Mouse (Mus musculus): ENCODE results near the gene Thpo.

The Thpo gene

DNA sequence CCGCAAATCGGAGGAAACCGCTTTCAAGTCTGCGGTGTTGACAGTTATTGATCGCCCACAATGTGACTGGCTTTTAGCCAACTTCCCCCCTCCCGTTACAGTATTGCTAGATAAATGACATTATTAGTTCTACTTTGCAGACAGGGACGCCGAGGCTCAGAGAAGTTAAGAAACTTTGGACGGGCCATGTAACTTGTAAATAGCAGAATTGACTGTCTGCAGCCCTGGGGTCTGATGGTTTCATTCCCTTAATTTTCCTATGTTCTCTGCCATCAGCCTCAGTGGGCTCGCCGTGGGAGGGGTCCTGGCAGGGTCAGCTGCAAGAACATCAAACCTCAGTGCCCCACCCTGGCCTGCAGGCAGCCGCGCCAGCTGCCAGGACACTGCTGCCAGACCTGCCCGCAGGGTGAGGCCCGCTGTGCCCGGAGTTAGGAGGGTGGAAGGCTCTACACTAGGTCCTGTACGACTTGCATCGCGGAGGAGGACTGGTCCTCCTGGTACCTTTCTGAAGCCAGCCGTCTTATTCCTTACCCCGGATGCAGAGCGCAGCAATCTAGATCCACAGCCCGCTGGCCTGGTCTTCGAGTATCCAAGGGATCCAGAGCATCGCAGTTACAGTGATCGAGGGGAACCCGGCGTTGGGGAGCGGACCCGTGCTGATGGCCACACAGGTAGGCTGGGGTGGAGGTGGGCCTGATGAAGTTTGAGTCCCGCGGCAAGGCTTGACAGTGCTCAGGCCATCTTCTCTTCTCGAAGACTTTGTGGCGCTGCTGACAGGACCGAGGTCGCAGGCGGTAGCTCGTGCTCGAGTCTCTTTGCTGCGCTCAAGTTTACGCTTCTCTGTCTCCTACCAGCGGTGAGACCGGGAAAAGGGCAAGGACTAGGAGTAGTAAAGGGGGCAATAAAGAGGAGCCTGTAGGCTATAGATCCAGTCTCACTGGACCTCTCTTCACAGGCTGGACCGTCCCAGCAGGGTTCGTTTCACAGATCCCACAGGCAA is at the start of gene Thpo:
Gene Thpo, minus strand, starts transcription at position 781 of the 1,000 bp plus-strand sequence.
- 14% methylated on average over 45 of the region's 45 CpGs for WGBS

DNA sequence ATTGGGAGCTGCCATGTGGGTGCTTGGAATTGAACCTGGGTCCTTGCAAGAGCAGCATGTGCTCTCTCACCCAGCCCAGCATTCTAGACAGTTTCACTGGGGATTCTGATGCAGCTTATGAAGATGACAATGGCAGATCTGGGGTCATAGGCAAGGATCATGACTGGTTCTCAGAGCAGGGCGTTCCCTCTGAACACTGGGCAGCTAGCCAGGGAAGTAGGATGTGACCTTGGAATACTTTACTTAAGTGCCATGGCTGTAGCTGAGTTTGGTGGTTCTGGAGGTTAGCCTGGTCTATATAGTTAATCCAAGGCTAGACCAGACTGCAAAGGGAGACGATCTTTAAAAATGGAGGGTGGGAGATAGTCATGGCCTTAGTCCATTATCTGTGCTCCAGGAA is 49.6 kb upstream of the Thpo start:
- 85% methylated on average over 2 of the region's 2 CpGs for WGBS

DNA sequence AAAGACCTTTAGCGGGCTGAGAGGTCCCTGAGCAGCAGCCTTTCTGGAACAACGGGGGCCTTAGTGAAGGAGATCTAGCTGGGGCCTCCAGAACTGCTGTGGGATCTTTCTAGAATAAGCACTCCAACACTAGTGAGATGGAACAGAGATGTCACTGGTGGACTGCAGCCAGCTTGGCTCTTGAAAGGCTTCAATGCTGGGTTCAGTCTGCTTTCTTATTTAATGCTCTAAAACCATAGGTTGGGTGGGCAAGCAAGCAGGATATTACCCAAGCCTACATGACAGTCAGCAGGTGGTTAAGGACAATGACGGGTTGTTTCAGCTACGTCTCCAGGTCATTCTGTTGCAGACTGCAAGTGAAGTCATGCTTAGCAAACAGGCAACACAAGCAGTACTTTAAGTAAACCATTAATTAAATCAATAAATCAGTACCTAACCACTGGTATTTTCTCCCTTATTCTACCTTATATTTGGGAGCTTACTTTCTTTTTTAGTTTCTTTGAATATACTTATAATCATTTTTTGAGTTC is 46.9 kb upstream of the Thpo start:
- 79% methylated on average over 4 of the region's 4 CpGs for WGBS

DNA sequence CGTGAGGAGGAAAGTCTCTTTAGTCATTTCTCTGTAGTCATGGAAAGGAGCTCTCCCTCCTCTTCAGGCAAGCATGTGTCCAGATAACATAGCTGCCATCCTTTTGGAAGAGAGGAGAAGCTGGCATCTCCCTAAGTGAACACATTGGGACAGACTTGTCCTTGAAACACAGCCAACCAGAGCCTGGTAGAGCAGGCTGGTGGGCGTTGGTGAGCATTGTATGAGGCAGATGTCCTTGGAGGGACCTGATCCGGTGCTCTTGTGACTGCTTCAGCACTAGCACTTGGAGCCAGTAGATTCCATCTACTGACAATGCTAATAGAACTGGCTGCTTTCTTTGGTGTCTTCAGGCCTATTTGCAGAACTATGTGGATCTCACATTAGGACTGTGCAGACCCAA is 45.5 kb upstream of the Thpo start:
- whole genome bisulfite sequencing: 51% methylated on average over 3 of the region's 3 CpGs

DNA sequence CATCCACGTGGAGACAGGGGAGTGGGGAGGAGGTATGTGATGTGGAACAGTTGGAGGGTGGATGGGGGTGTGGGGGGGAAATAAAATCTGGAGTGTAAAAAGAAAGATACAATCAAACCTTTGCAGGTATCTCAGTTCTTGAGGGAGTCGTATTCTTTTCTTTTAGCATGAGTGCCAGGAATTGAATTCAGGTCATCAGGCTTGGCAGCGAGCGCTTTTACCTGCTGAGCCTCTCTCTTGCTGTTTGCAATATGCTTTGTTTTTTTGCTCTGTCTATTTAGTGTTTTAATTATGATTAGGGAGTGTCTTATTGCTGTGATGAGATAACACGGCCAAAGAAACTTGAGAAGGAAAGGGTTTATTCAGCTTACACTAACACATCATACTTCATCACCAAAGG is 40.7 kb upstream of the Thpo start:
- 78% methylated on average over 5 of the region's 5 CpGs for WGBS

DNA sequence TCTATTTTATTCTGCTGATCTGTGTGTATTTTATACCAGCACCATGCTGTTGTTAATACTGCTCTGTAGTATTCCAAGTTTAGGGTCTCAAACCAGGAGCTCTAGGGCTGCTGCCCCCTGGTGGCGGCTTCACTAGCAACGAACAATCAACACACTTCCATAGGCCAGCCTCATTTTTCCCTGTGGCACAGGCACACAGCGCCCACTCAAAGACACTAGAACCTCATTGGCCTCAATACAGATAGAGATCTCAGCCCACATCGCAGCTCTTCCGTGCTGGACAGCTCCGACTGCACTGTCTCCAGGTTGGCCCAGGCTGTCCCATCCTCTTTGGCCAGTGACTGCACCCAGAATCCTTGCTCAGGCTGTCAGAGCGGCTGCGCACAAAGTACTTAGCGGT is 30.9 kb upstream of the Thpo start:
- 59% methylated on average over 9 of the region's 9 CpGs for WGBS

DNA sequence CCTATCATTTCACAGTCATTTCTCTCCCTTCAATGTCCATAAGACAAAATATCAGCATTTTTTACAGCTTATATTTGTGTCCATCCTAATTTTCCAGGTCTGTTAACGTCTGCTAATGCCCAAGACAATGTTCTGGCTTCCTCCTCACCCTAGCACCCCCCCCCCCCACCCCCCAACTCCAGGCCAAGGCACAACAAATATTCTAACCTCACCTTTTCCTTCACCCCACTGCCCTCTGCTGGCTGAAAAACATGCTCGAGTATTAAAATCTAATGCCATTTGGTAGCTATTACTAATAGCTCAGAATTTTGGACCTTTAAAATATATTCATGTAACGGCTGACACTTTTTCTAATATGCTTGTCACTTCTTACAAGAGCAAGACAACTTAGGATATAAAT is 27.4 kb upstream of the Thpo start:
- 16% methylated on average over 3 of the region's 3 CpGs for WGBS

DNA sequence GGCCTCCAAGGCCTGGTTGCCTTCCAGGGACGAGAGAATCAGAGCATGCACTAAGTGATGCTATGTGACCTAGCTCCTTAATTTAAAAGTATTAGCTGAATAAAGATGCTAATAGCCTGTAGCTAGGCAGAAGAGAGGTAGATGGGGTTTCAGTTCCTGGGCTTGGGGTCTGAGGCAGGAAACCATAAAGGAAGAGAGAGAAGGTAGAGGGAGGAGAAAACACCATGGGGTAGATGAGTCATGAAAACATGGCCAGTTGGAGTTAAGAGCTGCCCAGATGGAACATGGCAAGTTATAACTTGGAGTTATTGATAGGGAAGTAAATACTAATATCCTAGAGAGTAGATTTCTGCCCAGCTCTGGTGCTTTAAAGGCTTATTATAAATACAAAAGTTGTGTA is 23.1 kb upstream of the Thpo start:
- WGBS: 85% methylated on average over 1 of the region's 1 CpGs

DNA sequence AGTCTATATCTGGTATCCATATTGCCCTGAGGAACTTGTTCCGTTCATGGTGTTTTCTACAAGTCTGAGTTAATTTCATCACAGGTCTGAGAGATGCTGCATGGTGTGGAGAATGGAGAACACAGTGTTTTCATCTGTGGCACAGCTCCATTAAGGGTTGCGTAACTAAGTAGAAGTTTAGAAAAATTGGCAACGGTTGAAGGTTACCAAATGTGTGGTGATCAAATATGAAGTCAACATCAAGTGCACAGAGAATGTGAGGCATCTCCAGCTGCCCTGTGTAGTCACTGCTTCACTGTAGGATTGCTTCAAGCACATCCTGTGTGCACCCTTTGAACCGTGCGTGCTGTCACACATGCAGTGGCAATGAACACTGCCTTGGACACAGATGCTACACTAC is 21.7 kb upstream of the Thpo start:
- WGBS: 91% methylated on average over 5 of the region's 5 CpGs

DNA sequence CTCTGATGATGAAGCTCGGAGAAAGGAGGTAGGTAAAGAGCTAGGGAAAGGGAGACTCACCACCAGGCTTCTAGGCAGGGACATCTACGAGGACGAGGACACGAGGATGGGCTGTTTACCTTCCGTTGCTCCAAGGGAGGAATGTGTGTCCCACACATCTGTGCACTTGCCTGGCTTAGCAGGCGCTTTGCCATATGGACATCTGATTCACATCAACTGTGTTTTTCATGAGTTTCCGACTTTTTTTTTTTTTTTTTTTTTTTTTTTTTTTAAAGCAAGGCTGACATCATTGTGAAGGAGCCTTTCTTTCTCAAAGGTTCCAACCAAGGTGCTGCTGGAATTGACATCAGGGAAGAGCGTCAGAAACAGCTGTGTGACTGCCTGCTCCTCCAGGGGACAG is 16.2 kb upstream of the Thpo start:
- 44% methylated on average over 8 of the region's 8 CpGs for WGBS

DNA sequence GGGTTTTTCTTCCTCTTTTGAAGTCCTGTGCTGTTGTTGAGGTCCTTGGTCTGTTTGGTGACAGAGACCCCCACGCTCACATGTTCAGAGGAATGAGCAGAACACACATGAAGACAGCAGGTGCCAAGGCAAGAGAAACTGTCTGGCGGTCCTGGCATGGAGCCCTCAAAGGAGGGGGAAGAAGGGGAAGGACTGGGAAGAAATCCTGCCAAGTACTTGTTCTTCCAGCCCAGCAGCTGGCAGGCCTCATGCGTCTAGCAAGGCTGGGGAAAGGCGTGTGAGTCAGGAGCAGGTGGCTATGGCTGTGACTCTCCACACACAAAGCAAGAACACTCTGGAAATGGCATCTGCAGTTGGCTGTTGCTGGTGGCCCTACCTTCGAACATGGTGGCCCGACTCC is 12.3 kb upstream of the Thpo start:
- WGBS: 27% methylated on average over 6 of the region's 6 CpGs

DNA sequence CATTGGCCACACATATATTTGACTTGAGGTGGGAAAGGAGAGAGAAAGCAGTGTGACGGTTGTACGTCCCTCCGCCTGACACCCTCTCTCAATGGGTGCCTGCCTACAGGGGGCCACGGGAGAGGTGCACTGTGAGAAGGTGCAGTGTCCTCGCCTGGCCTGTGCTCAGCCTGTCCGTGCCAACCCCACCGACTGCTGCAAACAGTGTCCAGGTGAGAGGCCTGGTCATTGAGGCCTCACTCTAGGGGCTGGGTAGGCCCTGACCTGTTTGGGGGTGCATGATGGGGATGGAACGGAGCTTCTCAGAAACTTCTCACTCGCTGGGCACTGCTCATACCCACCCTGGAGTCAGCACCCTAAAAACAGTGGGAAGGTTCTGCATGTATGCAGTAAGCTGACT is 5.5 kb upstream of the Thpo start:
- 96% methylated on average over 9 of the region's 9 CpGs for WGBS

DNA sequence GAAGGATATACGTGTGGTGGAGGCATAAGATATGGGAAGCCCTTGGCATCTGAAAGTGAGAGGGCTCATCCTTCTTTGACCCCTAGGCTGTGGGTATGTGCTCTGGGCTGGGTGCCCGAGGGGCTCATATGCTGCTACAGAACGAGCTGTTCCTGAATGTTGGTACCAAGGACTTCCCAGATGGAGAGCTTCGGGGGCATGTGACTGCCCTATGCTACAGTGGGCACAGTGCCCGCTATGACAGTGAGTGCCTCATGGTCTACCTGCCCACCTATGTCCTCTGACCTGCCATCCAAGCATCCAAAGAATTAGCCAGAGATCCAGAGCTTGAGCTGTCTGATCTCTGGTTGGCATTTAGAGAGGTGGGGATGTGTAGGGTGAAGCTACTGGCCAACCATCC is 2.5 kb upstream of the Thpo start:
- 86% methylated on average over 5 of the region's 5 CpGs for whole genome bisulfite sequencing

DNA sequence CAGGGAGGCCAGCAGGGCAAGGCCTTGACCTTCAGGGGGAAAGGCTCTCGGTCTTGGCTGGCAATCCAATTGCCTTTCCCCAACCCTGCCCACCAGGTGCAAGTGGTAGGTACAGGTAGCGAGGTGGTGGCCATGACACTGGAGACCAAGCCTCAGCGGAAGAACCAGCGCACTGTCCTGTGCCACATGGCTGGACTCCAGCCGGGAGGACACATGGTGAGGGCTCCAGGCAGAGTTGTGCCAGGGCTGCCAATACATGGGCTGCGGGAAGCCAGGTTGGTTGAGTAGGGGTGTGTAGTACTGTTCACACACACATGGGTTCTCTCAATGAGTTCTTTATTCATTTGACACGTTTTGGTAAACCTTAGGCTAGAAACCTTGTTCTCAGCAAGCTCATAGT is 1.9 kb upstream of the Thpo start:
- 91% methylated on average over 7 of the region's 7 CpGs for WGBS

DNA sequence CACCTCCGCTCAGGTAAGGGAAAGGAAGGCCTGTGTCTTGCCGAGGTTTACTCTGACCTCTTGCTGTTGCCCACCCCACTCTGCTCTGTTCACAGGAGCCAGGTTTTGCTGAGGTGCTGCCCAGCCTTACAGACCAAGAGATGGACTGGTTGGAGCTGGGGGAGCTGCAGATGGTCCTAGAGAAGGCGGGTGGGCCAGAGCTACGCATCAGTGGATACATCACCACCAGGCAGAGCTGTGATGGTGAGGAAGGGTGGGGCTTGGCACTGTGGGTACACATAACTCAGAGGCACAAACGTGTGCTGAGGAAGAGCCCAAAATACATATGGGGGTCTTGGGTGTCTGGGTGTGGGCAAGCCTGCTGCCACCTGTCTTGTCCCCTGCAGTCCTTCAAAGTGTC is 1.3 kb upstream of the Thpo start:
- 81% methylated on average over 5 of the region's 5 CpGs for WGBS

DNA sequence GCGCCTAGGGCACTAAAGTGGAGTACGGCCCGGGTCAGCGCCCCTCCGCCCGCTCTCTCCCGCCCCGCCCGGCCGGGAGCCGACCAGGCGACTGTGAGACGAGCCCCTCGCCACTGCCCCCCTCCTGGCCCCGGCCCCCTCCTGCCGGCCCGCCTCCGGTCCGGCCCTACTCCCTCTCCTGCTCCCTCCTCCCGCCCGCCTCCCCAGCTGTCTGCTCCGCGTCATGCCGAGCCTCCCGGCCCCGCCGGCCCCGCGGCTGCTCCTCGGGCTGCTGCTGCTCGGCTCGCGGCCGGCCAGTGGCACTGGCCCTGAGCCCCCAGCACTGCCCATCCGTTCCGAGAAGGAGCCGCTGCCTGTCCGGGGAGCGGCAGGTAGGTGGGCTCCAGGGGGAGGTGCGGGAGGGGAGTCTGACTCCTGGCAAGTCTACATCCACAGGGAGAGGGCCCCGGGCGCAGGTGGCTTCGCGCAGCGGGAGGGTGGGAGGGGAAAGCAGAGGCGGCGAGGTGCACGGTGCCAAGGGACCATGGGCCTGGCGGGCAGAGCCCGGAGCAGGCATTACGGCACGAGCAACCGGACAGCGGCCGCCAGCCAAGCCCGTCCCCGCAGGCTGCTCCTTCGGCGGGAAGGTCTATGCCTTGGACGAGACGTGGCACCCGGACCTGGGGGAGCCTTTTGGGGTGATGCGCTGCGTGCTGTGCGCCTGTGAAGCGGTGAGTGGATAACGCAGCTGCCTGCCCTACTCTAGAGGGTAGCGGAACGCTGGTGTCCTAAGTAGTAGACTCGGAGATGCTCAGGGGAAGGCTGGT is 1.2 kb downstream of the Thpo start, which contains the start of gene Chrd:
Gene Chrd, plus strand, starts transcription at position 203 of the 806 bp plus-strand sequence.
- under 1% methylated on average over 62 of the region's 70 CpGs for WGBS

DNA sequence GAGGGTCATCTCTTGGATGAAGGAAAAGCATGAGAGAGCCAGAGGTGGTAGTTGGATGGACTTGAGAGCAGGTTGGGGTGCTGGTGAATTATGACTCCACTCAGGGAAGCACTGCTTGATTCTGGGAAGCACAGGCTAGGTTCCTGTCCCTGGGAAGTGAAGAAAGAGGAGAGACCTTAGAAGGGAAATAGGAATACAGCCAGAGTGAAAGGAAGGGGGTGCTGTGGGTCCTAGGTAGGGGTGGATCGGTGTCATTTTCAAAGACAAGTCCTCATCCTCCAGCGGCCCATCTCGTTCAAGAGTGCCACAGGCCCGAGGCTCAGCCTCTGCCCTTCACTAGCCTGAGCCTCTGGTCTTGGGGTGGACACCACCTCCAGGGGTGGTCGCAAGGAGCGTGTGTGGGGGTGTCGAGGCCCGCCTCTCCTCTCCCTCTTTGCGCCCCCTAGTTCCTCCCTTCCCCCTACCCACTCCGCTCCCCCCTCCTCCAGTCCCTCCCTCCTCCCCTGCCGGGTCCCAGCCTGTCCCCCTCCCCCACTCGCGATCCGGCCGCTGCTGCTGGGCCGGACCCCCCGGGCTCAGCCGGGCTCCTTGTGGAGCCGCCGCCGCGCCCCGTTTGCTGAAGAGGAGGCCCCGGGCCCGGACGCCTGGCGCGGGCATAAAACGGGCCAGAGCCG is 1.9 kb downstream of the Thpo start:
- 1% methylated on average over 28 of the region's 30 CpGs for WGBS

DNA sequence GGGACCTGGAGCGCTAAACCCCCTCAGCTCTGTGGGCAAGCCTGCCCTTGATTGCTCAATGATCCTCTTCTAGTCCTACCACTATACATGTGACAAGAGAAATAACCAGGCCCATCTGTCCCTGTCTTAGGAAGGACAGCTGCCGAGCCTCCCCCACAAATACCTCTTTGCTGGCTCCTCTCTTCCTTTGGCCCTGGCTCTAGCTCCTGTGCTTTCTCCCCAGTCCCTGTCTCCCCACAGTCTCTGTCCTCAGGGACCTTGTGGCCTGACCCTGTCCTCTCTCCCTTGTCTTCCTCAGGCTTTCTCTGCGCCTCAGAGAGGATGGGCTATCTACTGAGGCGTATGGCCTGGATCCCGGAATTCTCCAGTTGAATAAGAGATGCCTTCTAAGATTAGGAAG is 2.6 kb downstream of the Thpo start:
- WGBS: 53% methylated on average over 5 of the region's 5 CpGs

DNA sequence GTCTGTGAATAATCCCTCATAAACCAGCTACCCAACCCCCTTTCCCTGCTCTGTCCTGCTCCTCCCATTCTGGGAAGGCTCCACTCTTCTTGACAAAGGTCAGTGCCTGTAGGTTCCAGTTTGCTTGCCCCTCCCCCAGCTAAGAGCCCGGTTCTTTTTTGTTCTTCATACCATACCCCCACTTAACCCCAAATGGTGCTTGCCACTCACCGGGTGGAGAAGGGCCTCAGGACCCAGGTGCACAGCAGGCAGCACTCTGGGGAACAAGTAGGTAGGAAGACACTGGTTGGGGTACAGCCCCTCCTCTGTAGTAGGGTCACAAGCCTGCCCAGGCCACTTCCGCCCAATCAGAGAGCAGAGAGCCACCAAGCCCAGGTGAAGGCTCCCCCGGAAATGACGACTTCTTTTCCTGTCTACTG is 4.0 kb downstream of the Thpo start:
- WGBS: 46% methylated on average over 5 of the region's 5 CpGs

DNA sequence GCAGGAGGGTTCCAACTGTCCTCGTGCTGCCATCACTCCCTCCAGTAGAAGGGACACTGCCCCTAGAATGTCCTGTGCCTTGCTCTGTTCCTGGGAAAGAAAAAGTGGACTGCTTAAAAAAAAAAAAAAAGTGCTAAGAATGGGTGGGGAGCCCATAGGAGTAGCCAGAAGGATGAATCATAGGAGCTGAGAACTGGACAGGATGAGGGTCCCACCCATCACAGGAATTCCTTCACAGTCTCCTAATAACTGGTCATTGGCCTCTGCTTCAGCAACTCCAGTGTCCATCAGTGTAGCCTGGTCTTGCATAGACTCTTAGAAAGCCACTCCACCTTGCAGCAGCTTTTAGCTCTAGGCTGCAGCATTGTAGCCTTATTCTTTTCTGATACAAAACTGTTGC is 7.9 kb downstream of the Thpo start:
- 69% methylated on average over 1 of the region's 1 CpGs for WGBS

DNA sequence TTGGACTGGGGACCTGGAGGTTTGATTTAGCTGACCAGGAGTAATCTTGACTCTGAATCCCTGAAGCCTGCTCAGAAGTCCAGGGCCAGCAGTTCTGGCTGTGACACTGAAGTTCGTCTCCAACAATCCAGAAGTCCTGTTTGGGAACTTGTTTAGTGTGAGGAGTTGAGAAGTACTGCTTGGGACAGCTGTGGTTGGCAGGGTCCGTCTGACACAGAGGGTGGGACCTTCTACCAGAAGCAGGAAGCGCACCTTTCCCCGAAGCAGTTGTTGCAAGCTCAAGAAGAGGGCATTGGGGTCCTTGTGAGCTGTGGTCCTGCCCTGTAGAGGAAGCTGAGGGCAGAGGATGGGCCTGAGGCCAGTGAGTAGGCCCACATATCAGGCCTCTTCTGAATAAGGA is 8.6 kb downstream of the Thpo start:
- WGBS: 86% methylated on average over 4 of the region's 4 CpGs

DNA sequence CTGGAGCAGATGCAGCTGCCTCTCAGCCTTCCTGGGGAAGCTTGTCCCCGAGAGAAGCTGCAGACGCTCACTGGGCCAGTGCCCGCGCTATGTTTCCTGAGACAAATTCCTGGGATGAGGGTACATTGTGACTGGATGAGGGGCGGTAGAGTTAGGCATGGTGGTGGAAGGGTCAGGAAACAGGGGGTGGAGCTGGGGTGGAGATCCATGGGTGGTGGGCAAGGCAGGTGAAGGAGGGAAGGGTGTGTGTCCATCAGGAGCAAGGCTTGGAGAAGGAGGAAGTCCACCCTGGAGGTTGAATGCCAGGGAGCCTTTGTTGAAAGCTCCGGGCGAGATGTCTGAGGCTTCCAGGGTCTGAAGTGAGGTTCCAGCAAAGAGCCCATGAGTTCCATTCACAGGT is 9.0 kb downstream of the Thpo start:
- 83% methylated on average over 7 of the region's 7 CpGs for WGBS
